Mouse (Mus musculus) lung, postnatal 0 days (tissue): ENCODE measurements at regions not wholly inside any gene's neighbourhood (a gene's known extent, or its start where the extent isn't known, plus 50 kb on each side); places are given as distances from the start of the nearest gene placed in this dataset.
A peak's percentile ranks its signal among the peaks of the same experiment; 100 is the strongest.

Experiments
- ATAC-seq: fragments of 200-750 bp; cut with Nextera tagmentation; 2 replicates; pipeline ENCODE4 v1.8.0; 2017; ENCODE audit warnings: moderate library complexity
- DNase-seq: peaks from one replicate; pipeline ENCODE4 v3.0.0-alpha.2; 2016; ENCODE audit warnings: low spot score
- H3K27ac ChIP-seq: fragments of 300-500 bp; sonication (generic); 2 replicates; pipeline ENCODE4 v1.5.1; 2014; ENCODE audit warnings: antibody characterized with exemption, mild to moderate bottlenecking, low read length, mixed read lengths
- H3K27me3 ChIP-seq: fragments of 300-500 bp; sonication (generic); replicated peaks from 2 replicates; pipeline ENCODE4 v1.6.1; 2014; ENCODE audit warnings: low read length, mixed read lengths; ENCODE audit not compliant: insufficient read depth
- H3K36me3 ChIP-seq: fragments of 300-500 bp; sonication (generic); 2 replicates; pipeline ENCODE4 v1.6.1; 2014; ENCODE audit warnings: low read length, mixed read lengths; ENCODE audit not compliant: insufficient read depth
- H3K4me1 ChIP-seq: fragments of 300-500 bp; sonication (generic); 2 replicates; pipeline ENCODE4 v1.6.1; 2014; ENCODE audit warnings: antibody characterized with exemption, low read depth, low read length, mixed read lengths; ENCODE audit not compliant: insufficient read depth
- H3K4me2 ChIP-seq: fragments of 300-500 bp; sonication (generic); replicated peaks from 2 replicates; pipeline ENCODE4 v1.6.1; 2014; ENCODE audit warnings: low read depth, mild to moderate bottlenecking, low read length, moderate library complexity, mixed read lengths
- H3K4me3 ChIP-seq: fragments of 300-500 bp; sonication (generic); 2 replicates; pipeline ENCODE4 v1.5.1; 2014; ENCODE audit warnings: low read depth, low read length
- H3K9ac ChIP-seq: fragments of 300-500 bp; sonication (generic); replicated peaks from 2 replicates; pipeline ENCODE4 v1.6.1; 2014; ENCODE audit warnings: low read depth, mild to moderate bottlenecking
- H3K9me3 ChIP-seq: fragments of 300-500 bp; sonication (generic); 2 replicates; pipeline ENCODE4 v1.6.1; 2016; ENCODE audit warnings: low read length, mixed read lengths
- CTCF ChIP-seq: IDR thresholded peaks from 2 replicates; pipeline ENCODE4 v1.5.1; 2016; ENCODE audit warnings: antibody characterized with exemption, mild to moderate bottlenecking
- EP300 ChIP-seq: IDR thresholded peaks from 2 replicates; pipeline ENCODE4 v1.6.1; 2016; ENCODE audit warnings: antibody characterized with exemption, mild to moderate bottlenecking, control low read depth
- WGBS: fragments of 180-500 bp; shearing (Covaris S2); extraction: QIAGEN DNeasy Blood & Tissue Kit; methylation state at CpG from one replicate; pipeline ENCODE4 v1.1.7; 2014; 5-methylcytosine and 5-hydroxymethylcytosine counted together

- no peak overlapping the region for H3K4me3 ChIP-seq
- H3K4me2 ChIP-seq = no peak overlapping the region
- ATAC-seq (no peak), DNase-seq (no peak)
- no peaks in the 10 kb centered on the region for H3K36me3 ChIP-seq
- no peak for TF ChIP-seq CTCF
- TF ChIP-seq EP300 = no peak
- no peak overlapping the region for H3K9ac ChIP-seq
- H3K27me3 ChIP-seq = no peaks in the 10 kb centered on the region
- H3K4me1 ChIP-seq = no peaks in the 10 kb centered on the region
- no peak overlapping the region for H3K27ac ChIP-seq
- WGBS = 81% methylated on average over 6 of the region's 6 CpGs
- H3K9me3 ChIP-seq = no peaks in the 10 kb centered on the region
Measured at GRCm38 (mm10) chr2:115399107-115399740, 182.3 kb upstream of the BC052040 start.

GRCm38 (mm10) chr2:115399987-115400550, 181.4 kb upstream of the BC052040 start:
- Histone ChIP-seq H3K27ac (no peak overlapping the region), H3K36me3 (no peaks in the 10 kb centered on the region), H3K27me3 (no peaks in the 10 kb centered on the region), H3K4me3 (no peak overlapping the region), H3K9ac (no peak overlapping the region), H3K4me2 (no peak overlapping the region), H3K4me1 (no peaks in the 10 kb centered on the region), H3K9me3 (no peaks in the 10 kb centered on the region)
- DNase-seq (no peak), ATAC-seq (no peak)
- TF ChIP-seq EP300 (no peak), CTCF (no peak)
- WGBS = 85% methylated on average over 10 of the region's 10 CpGs

- Histone ChIP-seq H3K36me3 (no peaks in the 10 kb centered on the region), H3K4me1 (no peaks in the 10 kb centered on the region), H3K4me2 (no peak overlapping the region), H3K27ac (no peak overlapping the region), H3K9ac (no peak overlapping the region), H3K9me3 (no peaks in the 10 kb centered on the region), H3K4me3 (no peak overlapping the region), H3K27me3 (no peaks in the 10 kb centered on the region)
- DNase-seq (no peak), ATAC-seq (no peak)
- WGBS = 33% methylated on average over 2 of the region's 2 CpGs
- TF ChIP-seq CTCF (no peak), EP300 (no peak)
Measured at GRCm38 (mm10) chr2:115402246-115402645, 179.3 kb upstream of the BC052040 start.

GRCm38 (mm10) chr2:115432476-115432875, 149.0 kb upstream of the BC052040 start:
- H3K27ac ChIP-seq = no peak overlapping the region
- TF ChIP-seq CTCF (no peak), EP300 (no peak)
- DNase-seq = peak; percentile 21
- H3K4me1 ChIP-seq = no peaks in the 10 kb centered on the region
- no peaks in the 10 kb centered on the region for H3K36me3 ChIP-seq
- no peak for ATAC-seq
- H3K9ac ChIP-seq = no peak overlapping the region
- WGBS = 29% methylated on average over 2 of the region's 2 CpGs
- H3K4me3 ChIP-seq = no peak overlapping the region
- H3K4me2 ChIP-seq = no peak overlapping the region
- H3K27me3 ChIP-seq = no peaks in the 10 kb centered on the region
- no peaks in the 10 kb centered on the region for H3K9me3 ChIP-seq

GRCm38 (mm10) chr2:115441100-115441499, 140.4 kb upstream of the BC052040 start:
- no peak overlapping the region for H3K9ac ChIP-seq
- DNase-seq (no peak), ATAC-seq (no peak)
- H3K4me1 ChIP-seq = no peaks in the 10 kb centered on the region
- no peaks in the 10 kb centered on the region for H3K9me3 ChIP-seq
- no peak overlapping the region for H3K27ac ChIP-seq
- H3K27me3 ChIP-seq = no peaks in the 10 kb centered on the region
- no peak for TF ChIP-seq EP300
- no peak overlapping the region for H3K4me3 ChIP-seq
- 0% methylated on average over 1 of the region's 1 CpGs for WGBS
- no peak overlapping the region for H3K4me2 ChIP-seq
- no peaks in the 10 kb centered on the region for H3K36me3 ChIP-seq

GRCm38 (mm10) chr2:115449783-115450483, 131.6 kb upstream of the BC052040 start:
- Histone ChIP-seq H3K4me2 (no peak overlapping the region), H3K9ac (no peak overlapping the region), H3K27ac (no peak overlapping the region), H3K4me1 (no peaks in the 10 kb centered on the region), H3K27me3 (no peaks in the 10 kb centered on the region), H3K4me3 (no peak overlapping the region), H3K36me3 (no peaks in the 10 kb centered on the region), H3K9me3 (no peaks in the 10 kb centered on the region)
- ATAC-seq (no peak), DNase-seq (no peak)
- no peak for TF ChIP-seq EP300
- 69% methylated on average over 6 of the region's 6 CpGs for WGBS
